Mouse (Mus musculus): Measurements from ENCODE around the gene Gm4131.

The Gm4131 gene

DNA sequence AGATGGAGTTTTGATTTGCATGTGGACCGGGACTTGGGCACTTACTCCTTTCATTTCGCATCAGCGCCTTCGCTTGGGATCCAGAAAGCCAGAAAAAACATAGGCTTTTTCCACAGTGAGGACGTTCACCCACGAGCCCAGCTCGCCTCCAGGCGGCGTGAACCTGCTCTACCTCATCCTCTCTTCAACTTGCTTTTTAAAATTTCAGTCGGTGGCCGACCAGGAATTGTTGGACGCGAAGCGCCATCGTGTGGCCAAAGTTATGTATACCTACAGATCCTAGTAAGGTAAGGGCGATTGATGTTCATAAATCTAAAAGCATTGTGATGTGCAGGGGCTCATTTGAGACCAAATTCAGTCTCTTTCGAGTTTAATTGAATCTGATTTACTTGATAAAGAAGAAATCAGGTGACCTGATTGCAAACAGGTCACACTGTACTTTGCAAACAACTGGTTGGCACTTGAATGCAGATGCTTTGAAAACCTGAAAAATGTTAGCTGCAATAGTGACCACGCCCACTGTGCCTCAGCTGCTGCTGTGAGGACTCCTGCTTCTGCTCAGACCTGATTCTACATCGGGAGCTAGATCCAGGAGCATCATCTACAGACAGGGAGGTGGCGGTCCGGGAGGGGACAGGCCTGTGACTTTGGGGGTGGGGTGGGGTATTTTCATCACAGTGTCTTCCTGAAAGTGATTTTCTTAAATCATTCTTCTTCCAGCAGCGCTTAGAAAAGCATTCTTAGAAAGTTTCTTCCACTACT, 109.1 kb downstream of the Gm4131 start:
- DNase-seq (ENCODE audit: low spot score in 2 of 2), result peak; percentile 40 to 66

DNA sequence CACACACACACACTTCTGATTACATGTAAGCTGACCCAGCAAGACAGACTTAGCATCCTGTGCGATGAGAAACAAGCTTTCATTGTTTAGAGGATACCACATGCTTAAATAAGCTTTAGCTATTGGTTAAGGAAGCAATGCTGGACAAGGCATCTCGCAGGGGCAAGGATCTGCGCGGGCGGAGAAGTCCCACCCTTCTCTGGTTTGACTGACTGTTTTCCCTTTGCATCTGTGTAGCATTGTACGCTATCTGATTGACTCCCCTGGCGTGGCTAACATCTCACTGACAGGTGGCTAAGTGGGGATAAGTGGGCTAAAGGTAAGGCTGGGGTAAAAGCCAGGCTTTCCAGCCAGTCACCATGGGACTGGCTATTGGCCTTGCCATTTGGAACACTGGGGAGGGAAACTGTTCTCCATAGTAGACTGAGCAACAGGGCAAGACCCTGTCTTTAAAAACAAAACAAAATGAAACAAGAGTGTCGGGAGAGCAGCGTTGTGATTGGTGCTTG, 110.4 kb downstream of the Gm4131 start, which contains the start of gene Gucy1b2:
Gucy1b2 (minus strand) TSS at position 51 of the 509 bp plus-strand sequence.
- no peak for DNase-seq (ENCODE audit: low spot score in 2 of 2)

DNA sequence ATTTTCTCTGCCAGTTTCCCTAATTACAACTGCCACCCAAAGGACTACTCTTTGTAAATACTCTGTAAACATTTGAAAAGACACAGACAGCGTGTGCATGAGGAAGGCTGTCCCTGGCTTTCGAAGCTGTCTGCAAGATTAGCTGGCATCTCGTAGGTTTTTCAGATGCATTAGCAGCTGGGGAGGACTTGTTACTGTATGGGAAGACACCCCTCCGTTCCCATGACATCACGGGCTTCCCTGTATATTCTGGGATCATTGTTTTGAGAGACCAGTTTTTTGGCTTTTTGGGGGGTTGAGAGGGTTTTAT, 111.2 kb downstream of the Gm4131 start:
- no peak for DNase-seq (ENCODE audit: low spot score in 2 of 2)

DNA sequence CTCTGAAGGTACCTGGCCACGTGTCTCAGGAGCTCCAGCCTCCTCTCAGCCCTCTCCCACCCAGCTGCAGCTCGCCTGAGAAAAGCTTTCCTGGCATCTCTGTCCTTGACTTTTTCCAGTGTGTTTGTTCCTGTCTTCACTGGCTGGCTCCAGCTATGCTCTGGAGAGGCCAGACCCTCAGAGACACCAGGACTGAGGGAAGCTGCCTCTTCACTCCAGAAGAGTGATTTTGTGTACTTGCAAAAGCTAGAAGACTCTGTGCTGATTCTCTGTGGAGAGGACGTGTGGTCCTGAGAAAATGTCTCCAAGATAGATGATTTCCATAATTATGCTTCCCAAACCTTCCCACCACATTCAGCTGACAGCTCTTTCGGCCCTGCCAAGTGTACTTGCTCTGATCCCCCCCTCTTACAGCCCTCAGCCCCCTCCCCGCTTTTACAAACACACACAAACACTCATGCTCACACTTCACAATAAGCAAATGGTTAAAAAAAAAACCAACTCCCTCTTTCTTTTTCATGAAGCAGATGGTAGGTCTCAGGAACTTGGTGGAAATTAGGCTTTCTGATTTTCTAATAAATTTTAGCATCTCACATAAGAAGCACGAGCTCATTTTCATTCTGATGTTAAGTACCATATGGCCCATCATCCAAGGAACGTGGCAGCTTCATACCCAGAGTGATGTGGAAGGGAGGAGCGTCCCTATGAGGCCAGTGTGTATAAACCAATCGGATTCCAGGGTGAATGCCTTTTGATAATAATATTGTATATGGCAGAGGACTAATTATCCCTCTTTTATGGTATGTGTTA, 111.8 kb downstream of the Gm4131 start:
- no peak for DNase-seq (ENCODE audit: low spot score in 2 of 2)

DNA sequence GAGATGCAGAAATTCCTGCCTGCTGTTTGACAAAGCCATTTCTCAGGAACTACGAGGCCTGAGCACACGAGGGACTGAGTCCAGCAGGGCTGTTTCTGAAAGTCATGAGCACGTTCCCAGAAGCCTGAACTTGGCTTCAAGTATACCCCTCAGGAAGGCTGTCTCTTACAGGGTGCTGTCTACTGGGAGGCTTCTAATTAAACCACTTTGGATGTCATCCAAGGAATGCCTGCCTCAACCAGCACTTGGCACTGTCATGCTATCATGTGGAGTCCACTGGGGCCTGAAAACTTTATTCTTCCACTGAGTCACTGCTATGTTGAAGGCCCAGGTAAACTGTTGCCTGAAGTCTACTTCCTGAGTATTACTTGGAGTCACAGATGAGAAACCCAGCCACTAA, 112.6 kb downstream of the Gm4131 start:
- DNase-seq (ENCODE audit: low spot score in 2 of 2), result no peak

DNA sequence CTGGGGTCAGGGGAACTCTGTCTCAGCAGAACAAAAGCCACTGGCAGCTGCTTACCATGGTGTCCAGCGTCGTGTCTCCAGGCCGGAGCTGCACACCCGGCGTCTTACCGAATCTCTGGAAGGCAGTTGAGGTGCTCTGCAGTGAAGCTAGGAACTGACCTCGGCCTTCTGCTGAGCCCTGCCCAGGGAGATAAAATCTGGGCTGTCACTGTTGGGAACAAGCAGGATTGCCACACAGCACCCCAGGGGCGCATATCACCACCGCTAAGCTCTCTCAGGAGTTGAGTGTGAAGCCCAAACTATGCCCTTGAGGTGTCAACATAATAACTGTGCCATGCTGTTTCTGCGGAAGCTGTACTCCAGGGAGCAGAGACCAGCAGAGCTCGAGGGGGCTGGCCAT, 113.4 kb downstream of the Gm4131 start:
- no peak for DNase-seq (ENCODE audit: low spot score in 2 of 2)

DNA sequence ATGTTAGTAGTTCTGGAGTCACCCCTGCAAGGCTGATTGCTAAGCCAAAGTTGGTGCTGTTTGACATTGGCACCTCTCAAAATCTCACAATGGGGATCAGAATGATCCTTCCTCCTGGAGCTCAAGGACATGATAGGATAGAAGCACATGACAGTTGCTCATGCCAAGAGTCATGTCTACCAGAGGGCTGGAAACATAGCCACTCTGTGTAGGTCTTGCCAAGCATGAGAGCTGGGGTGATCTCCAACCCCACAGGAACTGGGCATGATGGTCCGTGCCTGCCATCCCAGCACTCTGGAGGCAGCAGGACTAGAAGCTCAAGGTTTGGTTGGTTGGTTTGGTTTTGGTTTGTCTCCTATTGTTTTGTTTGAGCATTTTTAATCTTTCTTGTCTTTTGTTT, 116.0 kb downstream of the Gm4131 start:
- DNase-seq (ENCODE audit: low spot score in 2 of 2), result no peak

DNA sequence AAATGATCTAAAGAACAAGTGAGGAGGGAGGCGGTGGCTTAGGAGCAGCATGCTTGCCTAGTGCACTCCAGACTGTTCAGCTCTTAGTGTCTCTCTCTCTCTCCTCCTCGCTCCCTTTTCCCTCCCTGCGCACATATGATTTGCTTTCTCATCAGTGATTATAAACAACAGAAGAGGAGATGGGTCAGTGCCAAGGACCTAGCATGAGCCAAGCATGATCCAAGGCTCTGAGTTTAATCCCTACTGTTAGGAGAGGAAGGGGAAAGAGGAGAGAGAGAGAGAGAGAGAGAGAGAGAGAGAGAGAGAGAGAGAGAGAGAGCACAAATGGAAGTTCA, 119.5 kb downstream of the Gm4131 start:
- DNase-seq (ENCODE audit: low spot score in 2 of 2), result no peak

DNA sequence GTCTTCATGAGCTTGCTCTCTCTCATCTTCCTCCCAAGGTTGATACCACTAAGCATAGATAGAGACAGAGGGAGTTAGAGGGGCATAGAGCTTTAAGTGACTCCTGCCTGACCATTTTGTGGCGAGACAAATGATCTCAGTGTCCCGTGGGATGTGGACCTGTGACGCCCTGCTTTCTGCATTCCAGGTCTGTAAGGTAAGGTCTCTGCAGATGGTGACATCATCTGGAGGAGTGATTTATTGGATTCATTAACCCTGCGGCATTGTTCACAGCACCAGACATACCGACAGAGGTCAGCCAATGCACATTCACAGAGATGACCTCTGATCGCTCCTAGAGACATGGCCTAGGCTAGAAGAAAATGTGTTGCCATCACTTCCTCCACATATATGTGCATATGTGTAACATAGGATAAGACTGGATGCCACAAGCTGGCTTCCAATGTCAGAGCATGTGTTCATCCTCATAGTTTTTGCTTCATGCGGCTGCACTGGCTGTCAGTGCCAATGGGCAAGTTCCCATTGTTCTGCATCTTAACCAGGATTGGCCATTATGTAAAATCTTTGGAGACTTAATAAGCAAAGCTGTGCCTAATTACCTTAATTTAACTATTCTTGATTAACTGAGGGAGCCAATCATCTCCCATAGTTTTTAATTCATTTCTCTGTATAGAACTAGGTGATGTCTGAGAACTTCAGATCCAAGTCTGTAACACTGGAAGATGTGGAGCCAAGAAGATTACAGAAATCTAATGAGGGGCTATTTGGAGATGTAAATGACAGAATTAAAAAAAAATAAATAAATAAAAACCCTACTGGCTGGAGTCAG, 120.1 kb downstream of the Gm4131 start:
- DNase-seq (ENCODE audit: low spot score in 2 of 2), result no peak

DNA sequence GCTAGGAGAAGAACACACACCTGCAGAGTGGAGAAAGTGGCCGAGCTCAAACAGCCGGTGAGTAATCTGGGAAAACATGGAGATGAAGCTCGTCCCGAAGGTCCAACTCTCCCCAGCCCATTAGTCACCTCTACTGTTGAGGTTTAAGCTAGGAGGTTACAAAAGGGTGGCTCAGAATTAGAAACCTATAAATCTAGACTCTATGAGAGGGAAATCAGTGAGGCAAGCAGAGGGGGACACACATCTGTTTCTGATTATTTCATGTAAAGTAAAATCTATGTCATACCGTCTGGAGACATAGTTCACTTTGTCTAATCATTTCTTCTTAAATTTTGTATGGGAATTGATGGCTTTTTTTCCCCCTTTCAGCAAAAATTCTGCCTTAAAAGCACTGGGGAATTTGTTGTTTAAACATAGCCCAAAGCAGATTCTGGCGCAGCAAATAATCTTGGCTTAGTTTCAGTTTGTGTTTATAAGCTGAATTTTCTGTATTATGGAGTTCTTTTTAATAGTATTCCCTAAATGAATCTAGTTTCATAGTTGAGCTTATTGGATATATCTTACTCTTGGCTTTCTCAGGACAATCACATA, 122.8 kb downstream of the Gm4131 start:
- no peak for DNase-seq (ENCODE audit: low spot score in 2 of 2)

DNA sequence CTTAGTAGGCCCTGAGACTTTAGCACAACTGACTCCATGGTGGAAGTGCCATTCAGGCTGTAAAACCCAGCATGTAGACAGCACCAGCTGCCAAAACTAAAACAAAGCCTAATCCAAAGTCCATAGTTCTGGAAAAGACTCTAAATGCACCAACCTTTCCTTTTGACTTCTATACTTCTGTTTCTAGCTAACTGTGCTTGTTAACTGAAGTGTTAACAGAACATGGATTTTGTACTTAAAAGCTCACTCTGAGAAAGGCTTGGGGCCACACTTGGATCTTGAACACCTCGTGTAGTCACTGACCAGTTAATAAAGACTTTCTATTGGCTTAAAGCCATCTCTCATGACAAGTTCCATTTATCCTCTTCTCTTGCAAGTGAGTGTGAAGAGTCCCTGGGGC, 123.8 kb downstream of the Gm4131 start:
- no peak for DNase-seq (ENCODE audit: low spot score in 2 of 2)

DNA sequence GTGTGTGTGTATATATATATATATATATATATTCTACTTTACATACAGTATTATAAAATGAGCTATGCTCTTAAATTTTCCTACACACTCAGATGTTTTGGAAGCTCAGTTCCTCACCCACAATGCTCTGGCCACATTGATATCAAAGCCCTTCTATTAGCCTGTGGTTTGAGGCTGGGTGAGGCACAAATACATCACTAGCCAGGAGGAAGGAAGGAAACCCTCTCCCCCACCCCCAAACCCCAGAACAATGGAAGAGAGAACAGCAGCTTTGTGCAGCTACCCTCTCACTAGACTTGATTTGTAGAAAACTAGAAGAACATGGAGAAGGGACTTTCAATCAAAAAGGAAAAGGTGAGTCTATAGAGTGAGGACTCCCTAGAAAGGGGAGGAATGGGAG, 126.7 kb downstream of the Gm4131 start:
- no peak for DNase-seq (ENCODE audit: low spot score in 2 of 2)

DNA sequence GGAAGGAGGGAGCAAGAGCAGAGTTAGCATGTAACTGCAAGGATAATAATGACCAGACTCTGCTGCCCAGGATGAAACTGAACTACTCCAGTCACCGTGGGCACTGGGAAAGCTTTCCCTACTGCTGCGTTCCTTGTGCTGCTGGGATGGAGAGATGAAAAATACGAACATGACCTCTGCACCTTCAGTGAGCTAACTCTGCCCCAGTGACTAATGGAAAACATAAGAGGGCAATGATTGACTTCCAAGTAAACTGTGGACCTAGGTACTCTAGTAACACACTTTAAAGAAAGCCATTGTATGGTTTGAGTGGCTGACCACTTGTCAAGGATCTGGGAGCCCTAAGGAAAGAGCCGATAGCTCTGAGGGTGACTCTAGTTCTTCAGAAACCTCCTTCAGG, 128.5 kb downstream of the Gm4131 start:
- DNase-seq (ENCODE audit: low spot score in 2 of 2), result no peak

DNA sequence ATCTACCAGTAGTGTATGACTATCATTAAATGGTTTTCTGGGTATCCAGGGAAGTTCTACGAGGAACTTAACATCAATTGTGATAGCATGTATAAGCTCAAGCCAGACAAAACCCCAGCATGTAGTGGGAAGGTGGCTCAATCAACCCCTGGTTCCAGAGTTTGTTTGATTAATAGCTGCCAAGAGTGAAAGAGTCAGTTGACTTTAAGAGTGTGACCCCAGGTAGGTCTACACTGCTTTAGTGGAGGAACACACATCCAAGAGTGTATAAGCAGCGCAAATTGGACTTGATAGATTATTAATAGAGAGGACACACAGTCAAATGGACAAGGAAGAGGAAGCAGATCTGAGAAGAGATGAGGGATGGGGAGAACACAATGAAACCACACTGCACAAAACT, 128.9 kb downstream of the Gm4131 start:
- DNase-seq (ENCODE audit: low spot score in 2 of 2), result no peak

DNA sequence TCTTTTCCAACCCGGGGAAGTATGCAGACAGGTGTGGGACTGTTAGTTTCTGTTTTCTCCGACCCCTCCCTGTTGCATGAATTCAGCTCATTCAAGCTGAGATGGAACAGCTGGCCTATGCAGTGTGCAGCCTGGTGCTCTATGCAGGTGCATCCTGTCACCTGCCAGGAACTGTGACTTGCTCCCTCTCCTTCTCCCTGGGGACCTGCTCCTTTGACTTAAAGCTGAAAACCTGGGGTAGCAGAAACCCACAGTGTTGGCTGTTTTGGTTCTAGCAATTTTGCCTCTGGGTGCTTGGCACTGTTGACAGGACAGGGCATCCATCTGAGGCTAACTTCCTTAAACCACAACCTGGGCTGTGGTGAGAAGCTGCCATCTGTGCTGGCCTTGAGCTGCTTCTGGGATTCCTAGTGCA, 141.4 kb downstream of the Gm4131 start:
- no peak for DNase-seq (ENCODE audit: low spot score in 2 of 2)

DNA sequence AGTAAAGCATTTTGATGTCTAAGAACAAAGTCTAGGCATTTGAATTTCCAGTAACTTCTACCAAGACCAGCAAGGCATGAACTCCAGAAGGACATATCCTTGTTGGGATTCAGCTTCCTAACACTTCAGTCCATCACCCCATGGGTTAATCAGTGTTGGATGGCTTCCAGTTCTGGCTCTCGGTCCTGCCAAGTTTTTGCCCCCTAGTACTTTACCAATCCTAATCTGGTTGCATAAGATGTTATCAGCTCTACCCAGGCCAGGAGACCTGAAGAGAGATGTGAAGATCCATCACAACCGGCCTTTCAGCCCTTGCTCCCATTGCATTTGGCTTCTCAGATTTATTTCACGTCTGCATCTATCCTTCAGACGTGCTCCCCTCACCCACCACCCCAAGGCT, 144.5 kb downstream of the Gm4131 start:
- DNase-seq (ENCODE audit: low spot score in 2 of 2), result no peak

DNA sequence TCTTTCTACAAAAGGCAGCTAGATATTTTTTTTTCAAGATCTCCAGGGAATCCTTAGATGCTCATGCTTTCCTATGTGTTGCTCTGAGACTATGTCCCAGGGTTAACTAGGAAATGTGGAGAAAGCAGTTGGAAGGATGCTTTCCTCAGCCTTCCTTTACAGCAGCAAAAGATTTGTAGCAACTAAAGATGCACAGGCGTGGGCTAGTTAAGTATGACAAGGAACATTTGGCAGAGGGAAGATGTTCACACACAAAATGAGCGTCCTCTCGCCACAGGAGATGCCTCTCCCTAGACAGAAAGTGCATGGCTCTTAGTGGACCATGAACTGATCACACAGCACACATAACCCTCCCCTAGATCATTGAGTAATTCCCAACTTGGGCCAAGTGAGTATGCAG, 149.2 kb downstream of the Gm4131 start:
- no peak for DNase-seq (ENCODE audit: low spot score in 2 of 2)

DNA sequence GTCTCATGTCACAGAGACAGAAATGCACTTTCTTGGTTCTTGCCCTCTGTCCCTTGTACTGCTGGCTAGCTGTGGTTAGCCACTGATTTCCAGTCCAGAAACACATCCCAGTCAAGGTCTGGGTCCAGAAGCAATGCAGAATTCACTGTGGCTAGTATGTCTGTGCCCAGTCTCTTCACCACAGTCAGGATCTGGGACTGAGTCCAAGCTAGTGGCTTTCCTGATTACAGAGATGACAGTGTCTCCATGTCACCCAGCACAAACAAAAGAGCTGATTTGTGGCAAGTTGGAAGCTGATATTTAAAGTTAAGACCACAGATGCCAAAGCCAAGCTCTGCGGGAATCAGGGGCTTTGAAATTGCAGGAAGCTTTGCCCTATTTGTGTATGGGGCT, 150.0 kb downstream of the Gm4131 start:
- no peak for DNase-seq (ENCODE audit: low spot score in 2 of 2)

DNA sequence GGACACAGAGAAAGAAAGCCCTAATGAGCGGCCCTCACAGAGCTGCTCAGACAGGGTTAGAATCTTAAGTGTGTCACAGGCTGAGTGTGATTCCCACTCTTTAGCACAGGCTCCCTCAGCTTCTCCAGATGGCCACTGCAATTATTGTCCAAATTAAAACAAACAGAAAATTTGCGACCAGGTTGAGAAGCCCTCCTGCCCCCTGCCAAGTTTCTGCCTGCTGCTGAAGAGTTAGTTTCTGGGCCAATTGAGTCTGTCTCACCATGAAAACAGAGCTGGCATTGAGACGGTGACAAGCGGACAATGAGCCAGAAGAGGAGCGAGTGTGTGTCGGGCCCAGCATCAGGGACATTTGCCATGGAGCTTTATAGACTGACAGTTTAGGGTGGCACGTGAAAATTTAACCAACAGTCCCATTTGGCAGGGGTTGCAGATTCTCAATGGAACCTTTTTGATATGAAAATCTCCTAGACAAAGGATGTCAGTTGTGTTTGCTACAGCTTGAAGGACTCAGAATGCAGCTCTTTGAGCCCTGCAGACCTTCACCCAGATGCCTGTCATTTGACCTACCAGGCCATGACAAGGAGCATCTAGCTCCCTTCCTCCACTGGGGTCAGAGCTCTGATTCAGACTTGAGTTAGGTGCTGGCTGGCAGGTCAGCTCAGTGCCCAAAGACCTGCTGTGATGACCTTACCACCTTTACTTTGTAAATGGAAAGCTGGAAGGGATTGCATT, 150.5 kb downstream of the Gm4131 start:
- no peak for DNase-seq (ENCODE audit: low spot score in 2 of 2)
